Mouse (Mus musculus): Measurements from ENCODE around the gene Ttyh2. TPM values are rescaled to one million over a fixed set of nuclear protein-coding genes. Genes with fewer than 3 reads are reported as not detected.

Ttyh2 gene
- total RNA-seq (2015; ENCODE audit: low replicate concordance): 1.3 and 1.8 TPM in 2 replicates
- 1.6 and 2.4 TPM in 2 replicates for total RNA-seq (2017; ENCODE audit: low replicate concordance)

GRCm38 (mm10) chr11:114675341-114675825, at the start of gene Ttyh2:
TSS of gene Ttyh2 (plus strand) at chr11:114675431.
- ATAC-seq (replicated peaks; ENCODE audit: low FRiP score, poor library complexity, severe bottlenecking): peak; percentile 89

GRCm38 (mm10) chr11:114626071-114626690, 49.0 kb upstream of the Ttyh2 start:
- no peak for ATAC-seq (replicated peaks; ENCODE audit: low FRiP score, poor library complexity, severe bottlenecking)

- no peak for ATAC-seq (replicated peaks; ENCODE audit: low FRiP score, poor library complexity, severe bottlenecking)
Observed at GRCm38 (mm10) chr11:114627036-114627435, 48.2 kb upstream of the Ttyh2 start.

GRCm38 (mm10) chr11:114628032-114628431, 47.2 kb upstream of the Ttyh2 start:
- no peak for ATAC-seq (replicated peaks; ENCODE audit: low FRiP score, poor library complexity, severe bottlenecking)

- ATAC-seq (replicated peaks; ENCODE audit: low FRiP score, poor library complexity, severe bottlenecking): no peak
Observed at GRCm38 (mm10) chr11:114630044-114630443, 45.2 kb upstream of the Ttyh2 start.

- no peak for ATAC-seq (replicated peaks; ENCODE audit: low FRiP score, poor library complexity, severe bottlenecking)
Observed at GRCm38 (mm10) chr11:114632266-114632665, 43.0 kb upstream of the Ttyh2 start.

- no peak; the same call in 1 of the 2 replicates for ATAC-seq (replicated peaks; ENCODE audit: low FRiP score, poor library complexity, severe bottlenecking)
Observed at GRCm38 (mm10) chr11:114636292-114636691, 38.9 kb upstream of the Ttyh2 start.

GRCm38 (mm10) chr11:114636727-114637505, 38.3 kb upstream of the Ttyh2 start:
- no peak for ATAC-seq (replicated peaks; ENCODE audit: low FRiP score, poor library complexity, severe bottlenecking)

GRCm38 (mm10) chr11:114638647-114639290, 36.5 kb upstream of the Ttyh2 start:
- ATAC-seq (replicated peaks; ENCODE audit: low FRiP score, poor library complexity, severe bottlenecking): no peak

GRCm38 (mm10) chr11:114639681-114640103, 35.5 kb upstream of the Ttyh2 start:
- ATAC-seq (replicated peaks; ENCODE audit: low FRiP score, poor library complexity, severe bottlenecking): no peak

GRCm38 (mm10) chr11:114640658-114641057, 34.6 kb upstream of the Ttyh2 start:
- ATAC-seq (replicated peaks; ENCODE audit: low FRiP score, poor library complexity, severe bottlenecking): no peak

GRCm38 (mm10) chr11:114641136-114641535, 34.1 kb upstream of the Ttyh2 start:
- ATAC-seq (replicated peaks; ENCODE audit: low FRiP score, poor library complexity, severe bottlenecking): no peak

GRCm38 (mm10) chr11:114642184-114642583, 33.0 kb upstream of the Ttyh2 start:
- no peak for ATAC-seq (replicated peaks; ENCODE audit: low FRiP score, poor library complexity, severe bottlenecking)

GRCm38 (mm10) chr11:114642926-114643325, 32.3 kb upstream of the Ttyh2 start:
- ATAC-seq (replicated peaks; ENCODE audit: low FRiP score, poor library complexity, severe bottlenecking): no peak

- no peak for ATAC-seq (replicated peaks; ENCODE audit: low FRiP score, poor library complexity, severe bottlenecking)
Observed at GRCm38 (mm10) chr11:114644122-114644521, 31.1 kb upstream of the Ttyh2 start.

- no peak for ATAC-seq (replicated peaks; ENCODE audit: low FRiP score, poor library complexity, severe bottlenecking)
Observed at GRCm38 (mm10) chr11:114649510-114649909, 25.7 kb upstream of the Ttyh2 start.

- ATAC-seq (replicated peaks; ENCODE audit: low FRiP score, poor library complexity, severe bottlenecking): no peak
Observed at GRCm38 (mm10) chr11:114652531-114652930, 22.7 kb upstream of the Ttyh2 start.

GRCm38 (mm10) chr11:114653664-114654063, 21.6 kb upstream of the Ttyh2 start:
- no peak for ATAC-seq (replicated peaks; ENCODE audit: low FRiP score, poor library complexity, severe bottlenecking)

GRCm38 (mm10) chr11:114654552-114654951, 20.7 kb upstream of the Ttyh2 start:
- ATAC-seq (replicated peaks; ENCODE audit: low FRiP score, poor library complexity, severe bottlenecking): no peak

GRCm38 (mm10) chr11:114655350-114656008, 19.8 kb upstream of the Ttyh2 start:
- no peak for ATAC-seq (replicated peaks; ENCODE audit: low FRiP score, poor library complexity, severe bottlenecking)

Measured in erythroid progenitor cell, adult 5-6 weeks (primary cell).